Mouse (Mus musculus) forebrain, embryonic 16.5 days (tissue): ENCODE results near the gene BC004004. TPM values are rescaled to one million over a fixed set of nuclear protein-coding genes. Genes with fewer than 3 reads are reported as not detected.

Experiments
- ATAC-seq: fragments of 200-750 bp; cut with Nextera tagmentation; 2 replicates; pipeline ENCODE4 v1.8.0; 2017; ENCODE audit warnings: mild to moderate bottlenecking, moderate library complexity
- H3K27ac ChIP-seq: fragments of 300-500 bp; sonication (generic); 2 replicates; pipeline ENCODE4 v1.5.1; 2014; ENCODE audit warnings: low read length, control low read depth
- H3K27me3 ChIP-seq: fragments of 300-500 bp; sonication (generic); replicated peaks from 2 replicates; pipeline ENCODE4 v1.6.1; 2014; ENCODE audit warnings: low read length; ENCODE audit not compliant: control insufficient read depth, insufficient read depth
- H3K36me3 ChIP-seq: fragments of 300-500 bp; sonication (generic); 2 replicates; pipeline ENCODE4 v1.6.1; 2014; ENCODE audit not compliant: control insufficient read depth, insufficient read depth
- H3K4me1 ChIP-seq: fragments of 300-500 bp; sonication (generic); replicated peaks from 2 replicates; pipeline ENCODE4 v1.6.1; 2014; ENCODE audit warnings: low read length; ENCODE audit not compliant: control insufficient read depth, insufficient read depth
- H3K4me2 ChIP-seq: fragments of 300-500 bp; sonication (generic); 2 replicates; pipeline ENCODE4 v1.6.1; 2014; ENCODE audit warnings: mild to moderate bottlenecking, low read length, control low read depth
- H3K4me3 ChIP-seq: fragments of 300-500 bp; sonication (generic); replicated peaks from 2 replicates; pipeline ENCODE4 v1.5.1; 2014; ENCODE audit warnings: mild to moderate bottlenecking, low read length, control low read depth
- H3K9ac ChIP-seq: fragments of 300-500 bp; sonication (generic); replicated peaks from 2 replicates; pipeline ENCODE4 v1.6.1; 2014; ENCODE audit warnings: low read depth, low read length, control low read depth
- H3K9me3 ChIP-seq: fragments of 300-500 bp; sonication (generic); 2 replicates; pipeline ENCODE4 v1.6.1; 2016; ENCODE audit warnings: low read length; ENCODE audit not compliant: control insufficient read depth
- WGBS: fragments of 180-500 bp; shearing (Covaris S2); extraction: QIAGEN DNeasy Blood & Tissue Kit; methylation state at CpG from one replicate; pipeline ENCODE4 v1.1.7; 2014; 5-methylcytosine and 5-hydroxymethylcytosine counted together
- polyA plus RNA-seq: library from polyadenylated mRNA; unstranded; fragments of >200 nt; fragmentation: Nextera tagmentation; extraction: Ambion mirVana; gene quantifications from 2 replicates; pipeline ENCODE4 v1.2.1, GENCODE M21; 2015

Gene BC004004
- polyA plus RNA-seq, 1 experiment from 2014 or later = 102 TPM

DNA sequence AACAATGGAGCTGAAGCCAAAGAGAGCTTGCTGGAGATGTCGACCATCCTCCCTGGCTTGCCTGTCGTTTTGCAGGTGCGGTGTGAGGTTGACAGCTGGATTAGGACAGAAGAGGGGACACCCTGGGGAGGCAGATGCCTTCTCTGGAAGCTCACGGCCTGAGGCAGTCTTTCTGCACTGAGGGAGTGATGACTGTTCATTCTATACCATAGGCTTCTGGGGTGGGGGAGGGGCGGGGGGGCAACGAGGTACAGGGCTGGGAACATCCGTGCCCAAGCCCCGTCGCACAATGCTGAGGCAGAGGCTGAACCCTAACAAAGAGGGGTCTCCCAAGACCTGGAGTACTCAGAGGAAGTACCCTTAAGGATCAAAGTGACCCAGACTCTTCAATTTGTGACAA is 88.3 kb downstream of the BC004004 start:
- H3K4me1 ChIP-seq = peaks cover 24% of the 10 kb centered on the region
- peak overlapping the region; percentile 39 for H3K4me3 ChIP-seq
- no peaks in the 10 kb centered on the region for H3K36me3 ChIP-seq
- no peaks in the 10 kb centered on the region for H3K9me3 ChIP-seq
- H3K4me2 ChIP-seq = peak overlapping the region; percentile 58
- peak overlapping the region; percentile 61 for H3K9ac ChIP-seq
- WGBS = under 1% methylated on average over 9 of the region's 9 CpGs
- H3K27me3 ChIP-seq = no peaks in the 10 kb centered on the region
- peak; percentile 38 for ATAC-seq
- peak overlapping the region; percentile 94 for H3K27ac ChIP-seq

DNA sequence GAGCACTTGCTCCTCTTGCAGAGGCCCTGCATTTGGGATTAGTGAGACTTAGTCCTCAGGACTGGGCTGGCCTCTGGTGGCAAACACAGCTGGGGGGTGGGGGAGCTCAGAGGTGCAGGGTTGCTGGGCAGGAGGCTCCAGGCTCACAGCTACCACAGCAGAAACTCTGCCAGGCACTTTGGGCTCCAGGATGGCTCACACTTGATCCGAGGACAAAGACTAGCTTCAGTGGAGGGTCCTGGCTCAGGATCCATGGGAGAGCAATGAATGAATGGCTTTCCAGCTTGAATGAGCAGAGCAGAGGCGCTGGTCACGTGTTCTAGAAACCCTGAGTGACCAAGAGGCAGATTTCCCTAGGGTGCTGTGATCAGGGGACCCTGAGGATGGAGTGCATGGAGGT is 90.3 kb downstream of the BC004004 start:
- H3K4me1 ChIP-seq = peaks cover 24% of the 10 kb centered on the region
- no peaks in the 10 kb centered on the region for H3K27me3 ChIP-seq
- no peaks in the 10 kb centered on the region for H3K36me3 ChIP-seq
- no peak for ATAC-seq
- H3K4me2 ChIP-seq = no peak overlapping the region
- no peaks in the 10 kb centered on the region for H3K9me3 ChIP-seq
- no peak overlapping the region for H3K4me3 ChIP-seq
- 32% methylated on average over 3 of the region's 3 CpGs for WGBS
- no peak overlapping the region for H3K27ac ChIP-seq
- no peak overlapping the region for H3K9ac ChIP-seq

DNA sequence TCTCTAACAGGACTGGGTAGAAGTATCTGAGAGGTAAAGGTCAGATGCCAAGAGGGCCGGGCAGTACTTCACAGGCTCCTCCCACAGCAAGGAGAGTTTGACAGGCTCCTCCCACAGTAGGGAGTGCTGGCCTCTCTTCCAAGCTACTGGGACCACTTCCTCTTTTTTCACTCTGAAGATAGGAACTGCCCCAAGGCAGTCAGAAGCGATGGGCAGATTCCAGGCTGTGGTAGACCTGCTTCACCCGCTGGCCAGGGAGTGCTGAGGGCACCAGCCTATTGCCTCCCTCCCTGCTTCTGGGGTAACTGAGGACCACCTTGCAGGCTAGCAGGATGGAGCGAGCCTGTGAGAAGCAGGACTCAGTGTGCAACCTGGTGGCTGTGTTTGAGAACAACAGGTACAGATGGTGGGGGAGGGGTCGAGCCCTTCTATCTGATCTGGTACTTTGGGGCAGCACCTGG is 92.2 kb downstream of the BC004004 start, which contains the start of gene Fgd2:
Gene Fgd2 (plus strand): TSS at position 154 of the 461 bp plus-strand sequence.
- Histone ChIP-seq H3K36me3 (no peaks in the 10 kb centered on the region), H3K9ac (no peak within 1 kb of the TSS), H3K4me2 (no peak within 1 kb of the TSS), H3K4me3 (no peak within 1 kb of the TSS), H3K4me1 (peaks cover 15% of the 10 kb centered on the region), H3K9me3 (no peaks in the 10 kb centered on the region), H3K27ac (no peak within 1 kb of the TSS), H3K27me3 (no peaks in the 10 kb centered on the region)
- ATAC-seq = no peak
- 24% methylated on average over 5 of the region's 5 CpGs for WGBS

DNA sequence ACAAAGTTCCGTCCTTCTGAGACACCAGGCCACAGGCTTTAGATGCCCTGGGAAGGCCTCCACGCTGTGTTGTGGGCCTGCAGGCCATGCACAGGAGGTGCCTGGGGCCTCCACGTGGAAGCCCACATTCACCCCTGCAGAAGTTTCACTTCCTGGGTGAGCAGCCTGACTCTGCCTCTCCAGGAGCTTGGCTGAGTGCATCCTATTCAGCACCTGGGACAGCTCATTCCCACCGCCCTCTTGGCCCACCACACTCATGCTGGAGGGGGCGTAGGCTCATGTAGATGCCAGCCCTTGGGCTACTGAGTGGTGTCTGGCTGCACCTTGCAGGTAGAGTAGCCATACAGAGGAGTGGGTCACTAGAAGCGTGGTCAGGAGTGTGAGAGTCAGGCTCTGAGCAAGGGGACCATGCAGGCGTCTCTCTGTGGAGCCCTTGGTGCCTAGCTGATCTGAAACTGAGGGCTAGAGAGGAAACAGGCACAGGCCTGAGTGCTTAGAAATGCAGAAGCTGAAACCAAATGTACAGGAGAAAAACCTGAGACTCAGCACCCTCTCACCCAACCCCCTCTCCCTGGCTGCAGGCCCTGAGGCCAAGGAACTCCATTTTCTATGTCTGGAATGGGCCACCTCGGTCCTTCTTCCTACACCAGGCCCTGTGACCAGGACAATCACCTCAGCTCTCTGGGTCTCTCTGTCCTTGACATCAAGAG is 93.5 kb downstream of the BC004004 start:
- 62% methylated on average over 8 of the region's 8 CpGs for WGBS
- no peaks in the 10 kb centered on the region for H3K27me3 ChIP-seq

DNA sequence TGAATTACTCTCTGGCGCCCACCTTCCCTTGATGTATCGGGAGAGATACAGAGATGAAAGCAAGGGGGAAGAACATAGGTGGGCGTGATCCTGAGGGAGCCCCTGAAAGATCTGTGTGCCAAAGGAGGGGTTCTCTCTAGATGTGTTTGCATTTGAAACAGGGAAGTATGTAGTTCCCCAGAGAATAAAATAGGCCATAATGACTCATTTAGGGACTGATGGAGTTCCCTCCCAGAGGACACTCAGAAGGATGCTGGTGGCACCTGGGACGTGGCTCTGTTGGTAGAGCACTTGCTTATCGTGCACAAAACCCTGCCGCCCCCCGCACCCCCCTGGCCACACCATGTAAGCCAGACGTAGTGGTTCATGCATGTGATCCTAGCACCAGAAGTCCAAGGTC is 94.5 kb downstream of the BC004004 start:
- Histone ChIP-seq H3K9me3 (no peaks in the 10 kb centered on the region), H3K27me3 (no peaks in the 10 kb centered on the region), H3K4me1 (no peaks in the 10 kb centered on the region), H3K4me3 (no peak overlapping the region), H3K27ac (no peak overlapping the region), H3K36me3 (no peaks in the 10 kb centered on the region), H3K9ac (no peak overlapping the region), H3K4me2 (no peak overlapping the region)
- WGBS = 85% methylated on average over 8 of the region's 8 CpGs
- no peak for ATAC-seq

More for the DNA sequence above, 93.5 kb downstream of the BC004004 start:
- H3K4me3 ChIP-seq = no peak overlapping the region
- H3K9me3 ChIP-seq = no peaks in the 10 kb centered on the region
- no peaks in the 10 kb centered on the region for H3K36me3 ChIP-seq
- ATAC-seq = no peak
- peaks cover 1% of the 10 kb centered on the region for H3K4me1 ChIP-seq
- H3K27ac ChIP-seq = no peak overlapping the region
- no peak overlapping the region for H3K4me2 ChIP-seq
- H3K9ac ChIP-seq = no peak overlapping the region

Other genes starting within 250 kb of the BC004004 start
- 571 and 653 TPM in 2 replicates for gene Srsf3, start 236.2 kb upstream of the BC004004 start, polyA plus RNA-seq
- 37.9 and 52.0 TPM in 2 replicates for gene Cdkn1a, start 177.8 kb upstream of the BC004004 start, polyA plus RNA-seq
- not detected in 2 replicates for gene Rab44, start 154.6 kb upstream of the BC004004 start, polyA plus RNA-seq
- gene Cpne5, start 30.6 kb upstream of the BC004004 start, polyA plus RNA-seq = 25.0 and 35.5 TPM in 2 replicates
- gene Ppil1, start 4.6 kb upstream of the BC004004 start, polyA plus RNA-seq = 118 and 125 TPM in 2 replicates
- gene Pi16, start 48.9 kb downstream of the BC004004 start, polyA plus RNA-seq = 1.2 and 2.0 TPM in 2 replicates
- 417 and 434 TPM in 2 replicates for gene Mtch1, start 79.1 kb downstream of the BC004004 start, polyA plus RNA-seq
- gene Fgd2, start 92.1 kb downstream of the BC004004 start, polyA plus RNA-seq = 5.5 and 9.7 TPM in 2 replicates
- gene Pim1, start 222.0 kb downstream of the BC004004 start, polyA plus RNA-seq = 11.4 and 11.8 TPM in 2 replicates